ENCODE assay signal across 8 mouse cellular contexts in genomic region chr5:74792301-74792700, GRCm38 (mm10).
DNase-seq lines count a peak whose midpoint lies in the region; ATAC-seq and TF ChIP-seq lines count a peak whose summit lies in the region.

No protein-coding gene starts in this region.

- peak overlapping the region; percentile 33; the same call in 1 of the 2 replicates for H3K9ac ChIP-seq in hindbrain, embryonic 11.5 days (ENCODE audit: low read depth, low read length)
- H3K9ac ChIP-seq in lung, embryonic 14.5 days = 0 out of 2 replicates have a peak overlapping the region, but pooled peaks have one; percentile 26

- H3K9me3 ChIP-seq in hindbrain, embryonic 11.5 days (ENCODE audit: control insufficient read depth, low read length) = no peaks in the 10 kb centered on the region
- no peaks in the 10 kb centered on the region for H3K9me3 ChIP-seq in lung, embryonic 14.5 days (ENCODE audit: low read depth, low read length)

- CTCF ChIA-PET in Patski (lab: Charles Lee) = interaction anchor here (0.7 to 3.0 kb wide), 14 partner anchors 9 to 379 kb away, joined by 3 to 11 read pairs (median 4); no protein-coding TSS in a partner anchor

- peak; percentile 97 for ATAC-seq in Patski
- peak; percentile 35 for ATAC-seq in hindbrain, embryonic 11.5 days (ENCODE audit: low FRiP score)
- peak; percentile 89 for ATAC-seq in lung, embryonic 14.5 days (ENCODE audit: insufficient read depth)

- H3K4me2 ChIP-seq in hindbrain, embryonic 11.5 days (replicated peaks; ENCODE audit: low read depth, low read length) = peak overlapping the region; percentile 39
- peak overlapping the region; percentile 46 for H3K4me2 ChIP-seq in lung, embryonic 14.5 days

- H3K4me3 ChIP-seq in hindbrain, embryonic 11.5 days (ENCODE audit: low read depth, low read length) = no peak overlapping the region
- H3K4me3 ChIP-seq in lung, embryonic 14.5 days (ENCODE audit: low read depth, low read length) = no peak overlapping the region

- WGBS in hindbrain, embryonic 11.5 days = 2% methylated on average over 7 of the region's 7 CpGs
- 0% methylated on average over 7 of the region's 7 CpGs for WGBS in lung, embryonic 14.5 days

- in situ Hi-C loops in Patski (cut with MboI; ENCODE audit: low pct_unique_long_range_greater_than_20kb) = loop anchor here (10.0 kb wide), 1 partner anchor 252 kb away; the partner anchor contains the start of gene Chic2

- no peaks in the 10 kb centered on the region for H3K36me3 ChIP-seq in hindbrain, embryonic 11.5 days (ENCODE audit: control insufficient read depth, insufficient read depth, low read length)
- no peaks in the 10 kb centered on the region for H3K36me3 ChIP-seq in lung, embryonic 14.5 days (ENCODE audit: insufficient read depth)

- H3K27ac ChIP-seq in hindbrain, embryonic 11.5 days (ENCODE audit: low read depth, low read length) = peak overlapping the region; percentile 13; the same call in 1 of the 2 replicates
- peak overlapping the region; percentile 93 for H3K27ac ChIP-seq in lung, embryonic 14.5 days (ENCODE audit: low read depth)

- peak; percentile 96 for DNase-seq in Patski (ENCODE audit: low read depth, low spot score)
- peak; percentile 41 to 58 for DNase-seq in cerebellum, postnatal 25 days
- DNase-seq in frontal cortex, postnatal 36 days (ENCODE audit: low spot score in 2 of 2) = peak; percentile 51
- peak; percentile 71 for DNase-seq in hindbrain, embryonic 11.5 days (ENCODE audit: low spot score)
- DNase-seq in layer of hippocampus, adult 9-11 months = peak; percentile 41
- DNase-seq in lung, embryonic 14.5 days = peak; percentile 97
- peak; percentile 83 for DNase-seq in ovary, postnatal 36 days (ENCODE audit: low spot score)
- peak; percentile 80 to 85 for DNase-seq in urinary bladder, postnatal 4 days (ENCODE audit: low spot score in 2 of 2)

- TF ChIP-seq CTCF in Patski (IDR thresholded peaks at IDR 0.05) = peak; percentile 70
- TF ChIP-seq CTCF in lung, embryonic 14.5 days (IDR thresholded peaks at IDR 0.05; ENCODE audit: low read depth) = peak; percentile 49

- POLR2A ChIA-PET in Patski (lab: Charles Lee) = interaction anchor here (0.6 to 1.6 kb wide), 5 partner anchors 104 to 249 kb away, joined by 3 to 5 read pairs (median 5); no protein-coding TSS in a partner anchor

- H3K27me3 ChIP-seq in Patski = no peaks in the 10 kb centered on the region
- no peaks in the 10 kb centered on the region for H3K27me3 ChIP-seq in hindbrain, embryonic 11.5 days (ENCODE audit: control insufficient read depth, insufficient read depth, low read length)
- no peaks in the 10 kb centered on the region for H3K27me3 ChIP-seq in lung, embryonic 14.5 days (ENCODE audit: insufficient read depth, low read length)

- H3K4me1 ChIP-seq in hindbrain, embryonic 11.5 days (replicated peaks; ENCODE audit: control insufficient read depth, insufficient read depth, low read length) = peaks cover 6% of the 10 kb centered on the region; the same call in 1 of the 2 replicates
- peaks cover 10% of the 10 kb centered on the region for H3K4me1 ChIP-seq in lung, embryonic 14.5 days (ENCODE audit: insufficient read depth)

Comparison
In these comparisons a context has a peak if more than half of its experiments do, and no peak if none do; other contexts are left out.
1. ATAC-seq: peak in every context shown above with its lines; median percentile 97 in Patski; 89 in lung, embryonic 14.5 days; 35 in hindbrain, embryonic 11.5 days.
2. DNase-seq: peak in every context shown above with its lines; median percentile 97 in lung, embryonic 14.5 days; 96 in Patski; 83 in ovary, postnatal 36 days; 82 in urinary bladder, postnatal 4 days; 71 in hindbrain, embryonic 11.5 days; 51 in frontal cortex, postnatal 36 days; 50 in cerebellum, postnatal 25 days; 41 in layer of hippocampus, adult 9-11 months.